ENCODE assay signal across 18 mouse cellular contexts in genomic region chr1:84525514-84525913, GRCm38 (mm10).
DNase-seq lines count a peak whose midpoint lies in the region; ATAC-seq and TF ChIP-seq lines count a peak whose summit lies in the region.
"Had no signal": no experiment of that assay in that cellular context is flagged by ENCODE, and none has a peak within 500 bp of the region (broad histone marks: within the 10 kb centered on the region; RNA-seq: fewer than 3 reads in every experiment).

No protein-coding gene starts in this region.

- no peaks in the 10 kb centered on the region for H3K27me3 ChIP-seq in hindbrain, embryonic 15.5 days
- H3K27me3 ChIP-seq in hindbrain, postnatal 0 days (ENCODE audit: insufficient read depth, low read length): no peaks in the 10 kb centered on the region
- no peaks in the 10 kb centered on the region for H3K27me3 ChIP-seq in kidney, embryonic 14.5 days (ENCODE audit: control insufficient read depth, insufficient read depth, low read length)
- no peaks in the 10 kb centered on the region for H3K27me3 ChIP-seq in lung, postnatal 0 days (replicated peaks; ENCODE audit: insufficient read depth, low read length)
- H3K27me3 ChIP-seq: embryonic facial prominence, embryonic 12.5 days; forebrain, embryonic 15.5 days; heart, embryonic 12.5 days had no signal

- ATAC-seq in hindbrain, embryonic 15.5 days (ENCODE audit: low FRiP score, low read depth): peak; percentile 39; the same call in 1 of the 2 replicates
- ATAC-seq in hindbrain, postnatal 0 days: no peak
- no peak for ATAC-seq in kidney, embryonic 14.5 days (ENCODE audit: low FRiP score, low TSS enrichment)
- ATAC-seq in lung, postnatal 0 days: peak; percentile 56
- ATAC-seq: forebrain, embryonic 15.5 days had no signal

- H3K9ac ChIP-seq in hindbrain, embryonic 15.5 days: no peak overlapping the region
- H3K9ac ChIP-seq in hindbrain, postnatal 0 days (replicated peaks; ENCODE audit: low read length): no peak overlapping the region
- no peak overlapping the region for H3K9ac ChIP-seq in kidney, embryonic 14.5 days (ENCODE audit: low read depth, low read length)
- no peak overlapping the region for H3K9ac ChIP-seq in lung, postnatal 0 days (replicated peaks; ENCODE audit: low read depth)
- H3K9ac ChIP-seq: embryonic facial prominence, embryonic 12.5 days; forebrain, embryonic 15.5 days; heart, embryonic 12.5 days; hindbrain, embryonic 14.5 days had no signal

- H3K4me2 ChIP-seq in hindbrain, embryonic 15.5 days: no peak overlapping the region
- H3K4me2 ChIP-seq in hindbrain, postnatal 0 days (ENCODE audit: low read depth, low read length): no peak overlapping the region
- no peak overlapping the region for H3K4me2 ChIP-seq in kidney, embryonic 14.5 days (replicated peaks; ENCODE audit: low read depth, low read length)
- no peak overlapping the region for H3K4me2 ChIP-seq in lung, postnatal 0 days (replicated peaks; ENCODE audit: low read depth, low read length)
- H3K4me2 ChIP-seq: embryonic facial prominence, embryonic 12.5 days; forebrain, embryonic 15.5 days; heart, embryonic 12.5 days; hindbrain, embryonic 14.5 days had no signal

- no peak for TF ChIP-seq POLR2A in lung, adult 2 months (IDR thresholded peaks at IDR 0.05; ENCODE audit: borderline replicate concordance, extremely low read depth, low read depth, low read length)

- no peaks in the 10 kb centered on the region for H3K9me3 ChIP-seq in hindbrain, embryonic 15.5 days
- no peaks in the 10 kb centered on the region for H3K9me3 ChIP-seq in hindbrain, postnatal 0 days (ENCODE audit: low read length)
- no peaks in the 10 kb centered on the region for H3K9me3 ChIP-seq in kidney, embryonic 14.5 days (ENCODE audit: control insufficient read depth, low read length)
- H3K9me3 ChIP-seq in lung, postnatal 0 days (ENCODE audit: low read length): no peaks in the 10 kb centered on the region
- H3K9me3 ChIP-seq: embryonic facial prominence, embryonic 12.5 days; forebrain, embryonic 15.5 days; heart, embryonic 12.5 days; hindbrain, embryonic 10.5 days had no signal

- H3K4me3 ChIP-seq in hindbrain, embryonic 15.5 days: no peak overlapping the region
- H3K4me3 ChIP-seq in hindbrain, postnatal 0 days (ENCODE audit: low read length): no peak overlapping the region
- H3K4me3 ChIP-seq in kidney, embryonic 14.5 days (ENCODE audit: low read length): no peak overlapping the region
- no peak overlapping the region for H3K4me3 ChIP-seq in lung, postnatal 0 days (ENCODE audit: low read depth, low read length)
- H3K4me3 ChIP-seq in lung, adult 2 months (replicated peaks; ENCODE audit: extremely low read depth, low read depth, low read length): no peak overlapping the region
- H3K4me3 ChIP-seq: embryonic facial prominence, embryonic 12.5 days; forebrain, embryonic 15.5 days; heart, adult 2 months; heart, embryonic 12.5 days; hindbrain, embryonic 10.5 days had no signal

- H3K27ac ChIP-seq in hindbrain, embryonic 15.5 days (replicated peaks): no peak overlapping the region
- H3K27ac ChIP-seq in hindbrain, postnatal 0 days: no peak overlapping the region
- H3K27ac ChIP-seq in kidney, embryonic 14.5 days (ENCODE audit: low read depth, low read length): no peak overlapping the region
- no peak overlapping the region for H3K27ac ChIP-seq in lung, postnatal 0 days (ENCODE audit: low read length)
- H3K27ac ChIP-seq: embryonic facial prominence, embryonic 12.5 days; forebrain, embryonic 15.5 days; heart, adult 2 months; hindbrain, embryonic 10.5 days; hindbrain, embryonic 14.5 days had no signal

- H3K4me1 ChIP-seq in hindbrain, embryonic 15.5 days (replicated peaks): 0 out of 2 replicates have a peak, but pooled peaks cover 6% of the 10 kb centered on the region
- H3K4me1 ChIP-seq in hindbrain, postnatal 0 days (ENCODE audit: insufficient read depth, low read length): no peaks in the 10 kb centered on the region
- H3K4me1 ChIP-seq in kidney, embryonic 14.5 days (ENCODE audit: control insufficient read depth, insufficient read depth, low read length): no peaks in the 10 kb centered on the region
- no peaks in the 10 kb centered on the region for H3K4me1 ChIP-seq in lung, postnatal 0 days (ENCODE audit: insufficient read depth, low read depth, low read length)
- no peaks in the 10 kb centered on the region for H3K4me1 ChIP-seq in lung, adult 2 months (ENCODE audit: control insufficient read depth, insufficient read depth, low read length)
- H3K4me1 ChIP-seq: embryonic facial prominence, embryonic 12.5 days; heart, embryonic 12.5 days; hindbrain, embryonic 10.5 days had no signal

- no peak for TF ChIP-seq CTCF in hindbrain, postnatal 0 days (IDR thresholded peaks at IDR 0.05; ENCODE audit: low read depth)
- TF ChIP-seq CTCF in lung, postnatal 0 days (IDR thresholded peaks at IDR 0.05): no peak
- TF ChIP-seq CTCF in lung, adult 2 months (IDR thresholded peaks at IDR 0.05; ENCODE audit: insufficient read depth, low read length): no peak

- no peak for TF ChIP-seq EP300 in lung, postnatal 0 days (IDR thresholded peaks at IDR 0.05)

- WGBS in hindbrain, embryonic 15.5 days: 90% methylated on average over 3 of the region's 3 CpGs
- WGBS in hindbrain, postnatal 0 days: 87% methylated on average over 3 of the region's 3 CpGs
- 76% methylated on average over 3 of the region's 3 CpGs for WGBS in kidney, embryonic 14.5 days
- 57% methylated on average over 3 of the region's 3 CpGs for WGBS in lung, postnatal 0 days
- 66% methylated on average over 3 of the region's 3 CpGs for WGBS in lung, adult 2 months

- no peaks in the 10 kb centered on the region for H3K36me3 ChIP-seq in hindbrain, embryonic 15.5 days
- H3K36me3 ChIP-seq in hindbrain, postnatal 0 days (ENCODE audit: insufficient read depth, low read length): no peaks in the 10 kb centered on the region
- no peaks in the 10 kb centered on the region for H3K36me3 ChIP-seq in kidney, embryonic 14.5 days (ENCODE audit: control insufficient read depth, insufficient read depth, low read length)
- H3K36me3 ChIP-seq in lung, postnatal 0 days (ENCODE audit: insufficient read depth, low read length): no peaks in the 10 kb centered on the region
- H3K36me3 ChIP-seq: embryonic facial prominence, embryonic 12.5 days; forebrain, embryonic 15.5 days; heart, embryonic 12.5 days; hindbrain, embryonic 10.5 days had no signal

- DNase-seq in hindbrain, postnatal 0 days (ENCODE audit: low spot score): no peak
- peak; percentile 16 to 21 for DNase-seq in kidney, postnatal 4 days
- peak; percentile 49 for DNase-seq in lung, postnatal 0 days (ENCODE audit: low spot score)
- DNase-seq in lung, adult 2 months: no peak
- DNase-seq in adrenal gland, postnatal 10 days: no peak
- DNase-seq: adrenal gland, adult 2 months; adrenal gland, postnatal 36 days; cerebellum, adult 8-10 months; cerebellum, postnatal 25 days; gastrocnemius, postnatal 10 days; heart, adult 2 months had no signal

Comparison
In these comparisons a context has a peak if more than half of its experiments do, and no peak if none do; other contexts are left out.
1. ATAC-seq: peak in hindbrain, embryonic 15.5 days (single experiment) and lung, postnatal 0 days (single experiment); none in hindbrain, postnatal 0 days (single experiment) and kidney, embryonic 14.5 days (single experiment).
2. DNase-seq: peak in kidney, postnatal 4 days (2 of 2) and lung, postnatal 0 days (single experiment); none in hindbrain, postnatal 0 days (single experiment), lung, adult 2 months (single experiment) and adrenal gland, postnatal 10 days (single experiment).